Mouse (Mus musculus) frontal cortex, postnatal 14 days (tissue): ENCODE data around the gene Ndel1.

ENCODE experiments used
- DNase-seq, 2 experiments: peaks; one replicate each; pipeline ENCODE4 v3.0.0; 2022; ENCODE audit warnings: low spot score in 2 of 2

The Ndel1 gene

DNA sequence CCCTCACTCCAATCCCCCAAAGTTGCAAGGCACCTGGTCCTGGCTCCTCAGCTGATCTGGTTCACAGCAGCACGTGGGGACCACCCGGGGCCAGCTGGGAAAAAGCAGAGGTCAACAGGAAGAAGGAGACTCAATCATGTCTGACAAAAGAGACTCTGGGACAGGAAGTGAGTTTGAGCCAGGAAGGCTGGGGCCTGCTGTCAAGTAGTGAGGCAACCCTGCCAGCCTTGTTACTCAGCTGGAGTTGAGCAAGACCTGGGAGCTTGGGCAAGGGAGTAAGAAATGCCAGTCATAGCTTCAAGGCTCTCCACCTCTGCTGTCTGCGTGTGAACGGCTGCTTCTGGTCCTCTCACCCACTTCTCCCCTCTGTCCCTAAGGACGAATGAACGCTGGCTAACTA lies at the start of gene Ndel1:
TSS of gene Ndel1 (minus strand) at position 111 of the 400 bp plus-strand sequence.
- no peak for DNase-seq

DNA sequence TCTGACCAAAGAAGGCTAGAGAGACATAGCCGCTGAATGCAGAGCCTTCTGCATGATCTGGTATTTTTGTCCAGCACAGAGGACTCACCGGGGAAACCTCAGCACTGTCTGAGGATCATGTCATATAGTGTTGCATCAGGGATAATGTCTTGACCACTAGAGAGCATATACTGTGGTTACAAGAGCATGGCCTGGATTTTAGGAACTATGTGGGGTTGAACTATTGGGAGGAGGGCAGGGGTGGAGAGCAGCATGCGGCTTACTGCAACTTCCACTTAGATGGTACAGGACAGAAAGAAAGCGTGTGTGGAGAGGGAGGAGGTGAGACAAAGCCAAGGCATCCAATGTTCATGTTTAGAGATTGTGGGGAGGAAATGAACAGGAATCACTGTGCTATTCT lies 42.9 kb upstream of the Ndel1 start:
- DNase-seq: no peak

DNA sequence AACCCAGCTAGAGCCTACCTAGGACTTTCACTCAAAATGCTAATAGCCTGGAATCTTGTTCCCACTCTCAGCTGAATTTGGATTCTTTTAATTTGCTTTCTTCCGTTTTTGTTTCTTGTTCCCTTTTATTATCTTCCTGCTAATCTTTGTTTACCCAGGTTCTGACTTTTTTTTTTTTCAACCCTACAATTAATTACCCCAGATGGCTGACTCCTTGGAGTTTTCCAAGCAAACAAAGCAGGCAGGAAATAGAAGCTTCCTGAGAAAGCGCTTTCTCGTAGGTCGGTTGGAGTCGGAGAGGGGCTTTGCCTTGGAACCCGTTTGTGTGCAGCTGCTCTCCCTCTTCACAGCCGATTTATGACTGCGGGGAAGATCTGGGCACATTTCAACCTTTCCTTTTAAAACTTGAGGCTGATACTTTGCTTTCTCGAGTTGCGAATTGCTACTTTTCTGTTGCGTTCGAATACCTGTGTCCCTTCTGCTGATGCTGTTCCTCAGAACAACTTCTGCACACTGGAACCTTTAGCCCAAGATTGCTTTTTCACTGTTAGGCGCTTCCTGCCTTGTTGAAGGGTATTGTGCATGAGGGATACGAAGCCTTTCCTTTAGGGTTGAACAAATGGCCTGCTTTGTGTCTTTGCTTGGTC lies 40.0 kb upstream of the Ndel1 start:
- no peak for DNase-seq

DNA sequence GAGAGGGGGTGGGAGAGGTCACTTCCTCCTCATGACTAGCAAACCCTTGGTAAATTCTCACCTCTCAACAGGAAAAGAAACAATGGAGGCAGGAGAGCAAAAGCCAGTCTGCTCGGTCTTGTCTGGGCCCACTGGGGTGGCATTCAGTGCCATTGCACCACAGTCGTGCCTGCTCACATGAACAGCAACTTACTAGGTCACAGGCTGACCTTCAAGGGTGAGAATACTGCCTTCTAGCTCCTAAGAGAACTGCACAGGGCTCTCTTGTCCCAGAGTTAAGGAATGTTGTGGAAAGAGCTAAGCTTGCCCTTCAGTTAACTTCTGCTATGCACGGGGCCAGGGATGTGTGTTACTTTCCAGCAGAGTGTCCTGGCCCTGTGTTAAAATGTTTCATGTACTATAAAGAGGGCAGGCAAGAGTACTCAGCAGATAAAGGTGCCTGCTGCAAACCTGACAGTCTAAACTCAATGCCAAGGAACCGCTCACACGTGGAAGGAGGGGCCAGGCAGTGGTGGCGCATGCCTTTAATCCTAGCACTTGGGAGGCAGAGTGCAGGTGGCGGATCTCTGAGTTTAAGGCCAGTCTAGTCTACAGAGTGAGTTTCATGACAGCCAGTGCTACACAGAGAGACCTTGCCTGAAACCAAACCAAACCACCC lies 37.3 kb upstream of the Ndel1 start:
- no peak for DNase-seq

DNA sequence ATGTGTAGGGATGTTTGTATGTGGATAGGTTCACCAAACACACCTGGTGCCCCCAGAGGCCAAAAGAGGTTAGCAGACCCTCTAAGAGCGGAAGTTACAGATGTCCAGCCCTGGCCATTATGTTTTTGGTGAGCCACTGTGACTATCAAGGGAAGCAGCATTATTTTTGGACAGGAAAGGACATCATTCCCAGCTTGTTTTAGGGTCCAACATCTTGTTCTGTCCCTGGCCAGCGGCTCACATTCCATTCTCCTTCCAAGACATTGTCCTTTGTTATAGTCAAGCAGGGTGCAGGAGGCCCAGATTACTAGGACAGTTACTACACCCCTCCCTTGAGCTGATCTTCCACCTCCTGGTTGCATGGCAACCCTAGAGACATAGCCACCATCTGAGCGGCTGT lies 35.6 kb upstream of the Ndel1 start:
- no peak for DNase-seq

DNA sequence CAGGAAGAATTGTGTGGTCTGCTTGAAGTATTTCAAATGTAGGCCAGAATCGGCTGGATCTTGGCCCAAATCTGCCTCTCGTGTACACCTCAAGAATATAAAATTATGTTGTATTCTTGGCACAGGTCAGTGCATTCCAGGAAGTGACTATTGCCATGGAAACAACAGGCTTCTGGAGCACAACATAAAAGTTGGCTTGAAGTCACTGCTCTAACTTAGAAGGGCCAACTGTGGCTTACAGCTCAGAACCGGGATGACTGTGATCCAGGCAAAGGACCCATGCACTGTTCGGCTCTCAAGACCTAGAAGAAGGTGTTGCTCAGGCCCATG lies 34.8 kb upstream of the Ndel1 start:
- no peak for DNase-seq

DNA sequence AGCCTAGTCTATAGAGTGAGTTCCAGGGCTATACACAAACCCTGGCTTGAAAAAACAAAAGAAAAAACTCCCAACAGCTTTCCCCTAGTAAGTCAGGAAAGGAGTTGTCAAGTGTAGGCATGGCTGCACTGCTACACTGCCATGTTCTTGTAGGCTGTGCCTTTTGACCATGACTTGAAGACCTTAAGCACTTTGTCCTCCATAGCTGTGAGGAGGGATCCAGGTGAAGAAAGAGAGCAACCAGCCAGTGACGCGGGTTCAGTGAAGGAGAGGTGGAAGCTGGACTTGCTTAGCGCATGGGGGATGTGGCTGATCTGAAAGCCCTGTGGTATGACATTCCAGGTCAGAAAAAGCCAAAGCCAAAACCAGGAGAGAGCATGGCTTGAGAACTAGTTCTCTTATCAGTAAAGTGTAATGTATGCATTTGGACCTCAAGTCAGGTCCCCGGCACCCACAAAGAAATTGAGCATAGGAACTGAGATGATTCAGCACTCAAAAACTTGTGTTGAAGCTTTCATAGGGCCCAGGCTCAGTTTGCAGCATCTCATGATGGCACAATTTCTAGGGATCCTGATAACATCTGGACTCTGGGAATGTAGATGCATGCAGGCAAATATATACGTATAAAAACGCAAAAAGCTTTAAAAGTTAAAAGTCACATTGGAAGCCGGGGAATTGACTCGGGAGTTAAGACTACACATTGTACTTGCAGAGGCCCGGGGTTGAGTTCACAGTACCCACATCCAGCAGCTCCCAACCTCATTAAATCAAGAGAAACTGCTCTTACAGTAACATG lies 34.2 kb upstream of the Ndel1 start:
- DNase-seq: no peak

DNA sequence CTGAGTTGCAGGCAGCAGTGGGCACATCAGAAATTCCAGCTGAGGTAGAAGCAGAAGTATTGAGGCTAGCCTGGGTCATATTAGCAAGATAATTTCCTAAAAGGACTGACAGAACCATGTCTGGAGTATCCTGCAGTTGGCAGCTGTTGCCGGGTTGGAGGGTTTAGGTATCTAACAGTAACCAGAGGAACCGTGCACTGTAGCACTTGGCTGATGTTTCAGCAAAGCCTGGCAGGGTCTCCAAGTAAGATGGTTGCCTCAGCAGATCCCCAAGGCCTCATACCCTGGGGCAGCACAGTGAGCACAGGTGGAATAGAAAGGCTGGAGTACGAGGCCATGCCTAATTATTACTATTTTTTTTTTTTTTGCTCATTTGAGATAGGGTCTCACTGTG lies 33.5 kb upstream of the Ndel1 start:
- no peak for DNase-seq

DNA sequence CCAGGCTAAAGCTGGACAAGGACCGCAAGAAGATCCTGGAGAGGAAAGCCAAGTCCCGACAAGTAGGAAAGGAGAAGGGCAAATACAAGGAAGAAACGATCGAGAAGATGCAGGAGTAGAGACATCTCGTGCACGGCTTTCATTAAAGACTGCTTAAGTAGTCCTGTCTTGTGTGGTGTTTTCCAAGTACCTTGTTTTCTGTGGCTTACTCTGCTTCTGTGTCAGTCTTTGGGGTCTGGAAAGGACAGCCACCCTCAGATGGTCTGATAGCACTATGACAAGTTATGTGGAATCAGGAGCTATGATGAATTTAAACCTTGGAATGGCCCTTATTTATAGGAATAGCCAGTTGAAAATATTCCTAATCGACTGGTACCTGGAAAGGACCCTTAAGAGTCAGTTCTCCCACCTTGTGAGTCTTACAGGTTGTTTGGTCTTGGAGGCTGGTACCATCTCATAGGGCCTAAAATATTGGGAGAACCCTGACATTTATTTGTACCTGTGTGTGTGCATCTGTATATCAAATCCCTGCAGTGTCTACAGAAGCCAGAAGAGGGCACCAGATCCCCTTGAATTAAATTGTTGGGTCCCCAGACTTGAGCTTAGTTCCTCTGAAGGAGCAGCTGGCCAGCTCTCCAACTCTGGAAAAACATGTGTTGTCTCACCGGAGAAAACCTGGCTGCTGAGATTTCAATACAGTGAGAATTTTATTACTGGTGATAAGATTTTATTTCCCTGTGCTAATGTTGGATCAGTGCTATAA lies 32.9 kb upstream of the Ndel1 start:
- peak; percentile 50 to 72 for DNase-seq

DNA sequence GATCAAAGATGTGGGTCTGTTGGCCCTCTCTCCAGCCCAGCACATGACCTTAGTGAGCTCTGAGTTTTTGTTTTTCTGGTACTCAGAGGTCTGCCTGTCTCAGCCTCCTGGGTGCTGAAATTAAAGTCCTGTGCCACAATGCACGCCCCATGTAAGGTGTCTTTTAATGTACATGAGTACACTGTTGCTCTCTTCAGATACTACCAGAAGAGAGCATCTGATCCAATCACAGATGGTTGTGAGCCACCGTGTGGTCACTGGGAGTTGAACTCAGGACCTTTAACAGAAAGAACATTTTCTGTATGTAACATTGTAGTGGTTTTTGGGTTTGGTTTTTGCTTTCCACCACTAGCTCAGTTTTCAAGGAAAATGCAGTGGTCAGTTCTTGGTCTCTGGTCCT lies 32.1 kb upstream of the Ndel1 start:
- no peak for DNase-seq

DNA sequence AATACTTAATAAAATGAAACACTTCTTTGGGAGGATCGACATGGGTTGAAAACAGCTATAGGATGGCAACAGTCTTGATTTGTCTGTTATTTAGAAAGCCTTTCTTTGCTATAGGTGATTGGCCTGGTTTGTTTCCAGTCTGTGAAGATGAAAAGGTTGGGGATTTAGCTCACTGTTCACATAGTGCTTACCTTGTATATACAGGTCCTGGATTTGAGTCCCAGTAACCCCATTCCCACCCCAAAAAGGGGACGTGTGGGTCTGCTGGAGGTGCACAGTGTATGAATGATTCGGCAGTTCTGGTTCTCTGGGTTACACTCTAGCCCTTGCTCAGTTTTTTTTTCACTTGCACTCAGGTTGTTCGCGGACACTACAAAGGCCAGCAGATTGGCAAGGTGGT lies 31.2 kb upstream of the Ndel1 start:
- no peak for DNase-seq

DNA sequence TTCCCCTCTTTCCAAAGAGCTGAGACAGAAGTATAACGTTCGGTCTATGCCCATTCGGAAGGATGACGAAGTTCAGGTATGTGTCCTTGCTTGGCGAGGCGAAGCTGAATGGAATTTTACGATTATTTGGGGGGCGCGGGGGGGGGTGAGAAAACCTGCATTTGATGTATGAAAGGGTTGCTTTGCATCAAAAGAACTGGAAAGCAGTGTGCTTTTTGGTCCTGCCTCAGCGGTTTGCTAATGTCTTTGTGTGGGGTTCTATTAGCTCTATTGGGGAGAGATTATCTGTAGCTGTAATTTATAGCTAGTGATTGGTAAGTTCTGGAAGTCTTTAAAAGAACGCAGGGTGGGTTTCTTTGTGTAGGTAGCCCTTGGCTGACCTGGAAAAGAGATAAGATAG lies 30.7 kb upstream of the Ndel1 start:
- no peak for DNase-seq

DNA sequence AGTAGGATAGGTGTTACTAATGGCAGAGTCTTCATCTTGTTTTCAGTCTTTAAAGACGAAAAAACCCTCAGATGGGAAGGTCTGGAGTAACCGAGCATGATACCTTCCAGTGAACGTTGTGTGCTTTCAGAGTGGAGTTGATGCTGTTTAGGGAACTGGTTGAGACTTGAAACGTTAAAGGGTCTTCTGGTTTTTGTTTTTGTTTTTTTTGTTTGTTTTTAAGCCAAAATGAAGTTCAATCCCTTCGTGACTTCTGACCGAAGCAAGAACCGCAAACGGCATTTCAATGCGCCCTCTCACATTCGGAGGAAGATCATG lies 30.3 kb upstream of the Ndel1 start:
- no peak for DNase-seq

DNA sequence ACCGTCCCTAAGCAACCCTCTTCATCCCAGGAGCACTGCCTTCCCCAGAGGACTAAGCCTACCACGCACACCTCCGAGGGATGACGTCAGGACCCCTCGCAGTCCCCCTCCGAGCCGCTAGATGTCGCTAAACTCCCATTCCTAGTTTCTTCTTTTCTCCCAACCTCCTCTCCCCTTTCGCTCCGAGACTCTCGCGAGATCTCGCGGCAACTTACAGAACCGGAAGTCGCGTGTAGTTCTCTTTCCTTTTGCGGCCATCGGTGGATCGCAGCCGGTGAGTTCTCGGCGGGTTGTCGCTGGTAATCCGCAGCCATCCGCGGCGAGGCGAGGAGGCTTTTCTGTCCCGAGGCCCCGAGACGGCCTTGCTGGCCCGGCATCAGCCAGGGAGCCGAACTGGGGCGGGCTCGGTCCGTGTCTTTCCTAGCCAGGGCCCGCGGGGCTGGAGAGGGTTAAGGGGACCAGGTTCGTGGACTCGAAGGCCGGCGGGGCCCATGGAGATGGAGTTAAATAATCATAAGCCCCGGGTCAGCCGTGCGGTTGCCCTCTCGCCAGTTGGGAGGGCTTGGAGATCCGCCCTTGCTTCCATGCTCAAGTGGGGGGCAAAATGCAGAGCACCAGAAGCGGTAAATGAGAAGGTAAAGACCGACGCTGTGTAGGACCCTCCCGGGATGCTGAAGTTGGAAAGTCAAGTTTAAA lies 29.8 kb upstream of the Ndel1 start, which contains the start of gene Rpl26:
TSS of gene Rpl26 (plus strand) at position 233 of the 696 bp plus-strand sequence.
- DNase-seq: peak; percentile 97 to 99

DNA sequence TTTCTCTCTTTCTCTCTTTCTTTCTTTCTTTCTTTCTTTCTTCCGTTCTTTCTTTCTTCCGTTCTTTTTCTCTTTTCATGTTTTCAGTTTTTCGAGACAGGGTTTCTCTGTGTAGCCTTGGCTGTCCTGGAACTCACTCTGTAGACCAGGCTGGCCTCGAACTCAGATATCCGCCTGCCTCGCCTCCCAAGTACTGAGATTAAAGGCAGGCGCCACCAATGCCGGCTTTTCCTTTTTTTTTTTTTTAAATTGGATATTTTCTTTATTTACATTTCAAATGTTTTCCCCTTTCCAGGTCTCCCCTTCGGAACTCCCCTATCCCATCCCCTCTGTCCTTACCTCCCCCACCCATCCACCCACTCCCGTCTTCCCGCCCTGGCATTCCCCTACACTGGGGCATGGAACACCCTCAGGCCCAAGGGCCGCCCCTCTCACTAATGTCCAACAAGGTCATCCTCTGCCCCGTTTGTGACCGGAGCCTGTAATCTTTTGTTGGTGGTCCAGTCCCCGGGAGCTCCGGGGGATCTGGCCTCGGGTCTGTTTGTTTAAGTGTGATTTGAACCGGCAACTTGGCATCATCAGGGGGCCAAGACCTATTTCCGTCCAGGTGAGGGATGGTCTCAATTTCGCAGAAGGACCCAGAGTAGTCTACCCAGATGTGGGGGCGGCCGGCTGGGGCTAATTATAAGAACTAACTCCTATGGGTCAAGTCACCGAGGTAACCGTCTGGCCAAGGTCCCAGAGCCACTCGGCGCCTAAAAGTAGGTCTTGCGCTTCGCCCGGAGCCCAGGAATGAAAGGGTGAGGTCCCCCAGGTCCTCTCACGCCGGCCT lies 29.1 kb upstream of the Ndel1 start:
- no peak for DNase-seq

DNA sequence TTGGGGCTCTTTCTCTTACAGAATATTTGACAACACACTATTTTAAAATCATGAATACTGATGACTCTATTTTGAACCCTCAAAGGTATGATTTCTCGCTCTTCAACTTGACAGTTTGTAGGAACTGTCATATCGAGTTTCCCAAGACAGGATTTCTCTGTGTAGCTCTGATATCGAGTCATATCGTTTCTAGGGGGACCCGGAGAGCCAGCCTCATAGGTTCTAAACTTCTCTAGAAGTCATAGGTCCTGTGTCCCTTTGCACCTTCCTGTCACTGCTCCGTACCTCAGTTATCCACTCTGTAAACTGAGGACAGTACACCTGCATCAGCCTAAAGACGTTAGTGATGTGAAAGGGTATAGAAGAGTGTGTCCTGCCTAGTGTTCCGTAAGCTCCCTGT lies 28.2 kb upstream of the Ndel1 start:
- no peak for DNase-seq

DNA sequence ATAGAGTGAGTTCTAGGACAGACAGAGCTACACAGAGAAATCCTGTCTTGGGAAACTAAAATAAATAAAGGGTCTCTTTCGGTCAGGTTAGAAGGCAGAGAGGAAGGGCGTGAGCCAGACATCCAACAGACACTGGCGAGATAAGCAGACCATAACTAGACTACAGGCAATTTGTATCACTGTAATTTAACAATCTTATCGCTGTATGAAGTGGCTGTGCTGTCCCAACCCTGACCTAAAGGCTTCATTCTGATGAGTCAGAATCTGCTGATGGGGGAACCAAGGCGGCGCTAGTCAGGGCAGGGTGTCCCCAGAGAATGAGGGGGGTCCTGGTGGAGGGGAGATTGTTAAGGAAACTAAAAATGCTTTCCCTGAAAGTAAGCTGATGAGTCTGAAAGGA lies 27.1 kb upstream of the Ndel1 start:
- DNase-seq: no peak

DNA sequence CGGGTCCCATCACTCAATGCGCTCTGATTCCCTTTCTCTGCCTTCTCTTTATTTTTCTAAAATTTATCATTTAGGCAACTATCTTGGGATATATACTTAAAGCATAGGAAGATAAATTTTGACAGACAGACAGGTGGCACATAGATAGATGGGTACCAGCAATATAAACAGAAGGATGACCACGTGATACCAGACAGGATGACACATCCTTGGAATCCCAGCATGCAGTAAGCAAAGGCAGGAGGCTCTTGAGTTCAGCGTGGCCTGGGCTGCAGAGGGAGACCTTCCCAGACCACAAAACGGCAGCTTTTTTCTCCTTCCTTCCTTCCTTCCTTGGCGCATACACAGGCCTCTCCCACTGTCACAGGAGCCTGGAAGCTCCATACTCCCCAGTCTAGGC lies 26.2 kb upstream of the Ndel1 start:
- DNase-seq: no peak

DNA sequence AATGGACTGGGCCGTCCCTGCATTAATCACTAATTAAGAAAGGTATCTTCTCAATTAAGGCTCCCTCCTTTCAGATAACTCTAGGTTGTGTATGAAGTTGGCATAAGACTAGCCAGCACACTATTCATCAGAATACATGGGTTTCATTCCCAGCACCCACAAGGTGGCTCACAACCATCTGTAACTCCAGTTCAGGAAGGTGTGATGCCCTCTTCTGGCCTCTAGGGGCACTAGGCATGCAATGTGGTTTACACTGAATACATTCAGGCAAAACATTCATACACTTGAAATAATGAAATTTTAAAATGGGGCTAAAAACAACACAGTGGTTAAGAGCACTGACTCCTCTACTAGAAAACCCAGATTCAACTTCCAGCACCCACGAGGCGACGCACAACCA lies 25.5 kb upstream of the Ndel1 start:
- DNase-seq: no peak

DNA sequence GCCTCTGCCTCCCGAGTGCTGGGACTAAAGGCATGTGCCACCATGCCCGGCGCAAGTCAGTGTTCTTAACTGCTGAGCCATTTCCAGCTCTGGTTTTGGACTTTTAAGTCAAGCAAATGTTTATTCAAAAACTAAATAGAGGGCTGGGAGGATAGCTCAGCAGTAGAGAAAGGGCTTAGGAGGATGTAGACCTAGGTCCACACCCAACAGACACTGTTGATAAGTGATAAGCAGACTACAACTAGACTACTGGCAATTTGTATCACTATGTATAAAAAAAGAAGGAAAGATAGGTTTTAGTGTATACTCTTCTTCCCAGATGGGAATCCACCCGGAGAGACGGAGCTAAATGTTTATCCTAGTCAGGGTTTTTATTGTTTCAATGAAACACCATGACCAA lies 24.6 kb upstream of the Ndel1 start:
- no peak for DNase-seq

DNA sequence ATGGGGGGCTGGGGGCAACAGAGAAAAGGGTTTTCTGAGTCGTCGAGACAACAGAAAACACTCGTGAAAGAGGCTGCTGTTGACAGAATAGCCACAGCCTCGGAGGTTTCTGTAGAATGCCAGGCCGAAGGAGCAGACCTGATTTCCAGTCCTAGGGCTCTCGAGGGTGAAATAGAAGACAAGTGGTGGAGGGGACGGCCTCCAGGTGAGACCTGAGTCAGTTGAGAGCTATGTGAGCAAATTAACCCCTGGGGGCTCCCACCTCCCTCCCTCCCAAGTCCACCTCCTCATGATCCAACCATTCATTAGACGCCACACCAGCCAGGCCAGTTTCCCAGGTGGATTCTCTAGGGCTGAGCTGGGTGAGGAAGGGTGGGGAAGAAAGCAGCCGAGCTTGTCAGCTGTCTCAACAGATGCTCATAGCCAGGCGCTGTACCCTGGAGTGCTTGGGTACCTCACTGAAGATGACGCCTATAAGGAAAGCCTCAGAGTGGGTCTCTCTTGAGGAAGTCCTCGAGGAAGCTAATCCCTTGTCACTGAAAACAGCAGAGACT lies 22.3 kb upstream of the Ndel1 start:
- DNase-seq: no peak
